Mouse (Mus musculus) splenic B cell, adult 2 months (primary cell): ENCODE results near the gene Etnk1.
A peak's percentile ranks its signal among the peaks of the same experiment; 100 is the strongest.

ENCODE experiments used
- DNase-seq: peaks from one replicate; pipeline ENCODE4 v3.0.0-alpha.2; 2011; ENCODE audit warnings: low read depth, low spot score
- H3K27me3 ChIP-seq: 2 replicates; pipeline ENCODE4 v1.6.1; 2012; ENCODE audit warnings: mild to moderate bottlenecking, low read length, moderate library complexity, mixed read lengths; ENCODE audit not compliant: control insufficient read depth, poor library complexity, insufficient read depth, severe bottlenecking
- H3K36me3 ChIP-seq: 2 replicates; pipeline ENCODE4 v1.6.1; 2012; ENCODE audit warnings: mild to moderate bottlenecking, low read length, moderate library complexity, mixed read lengths; ENCODE audit not compliant: control insufficient read depth, poor library complexity, insufficient read depth, severe bottlenecking

Gene Etnk1

GRCm38 (mm10) chr6:143197053-143197452 is 30.0 kb downstream of the Etnk1 start:
- no peaks in the 10 kb centered on the region for H3K27me3 ChIP-seq
- DNase-seq: no peak

GRCm38 (mm10) chr6:143198421-143198820 is 31.4 kb downstream of the Etnk1 start:
- peaks cover 42% of the 10 kb centered on the region for H3K36me3 ChIP-seq
- no peak for DNase-seq
- no peaks in the 10 kb centered on the region for H3K27me3 ChIP-seq

More at GRCm38 (mm10) chr6:143197053-143197452, 30.0 kb downstream of the Etnk1 start:
- peaks cover 31% of the 10 kb centered on the region for H3K36me3 ChIP-seq

- H3K27me3 ChIP-seq: no peaks in the 10 kb centered on the region
- no peak for DNase-seq
- H3K36me3 ChIP-seq: peaks cover 20% of the 10 kb centered on the region
Measured at GRCm38 (mm10) chr6:143203097-143203496, 36.1 kb downstream of the Etnk1 start.

GRCm38 (mm10) chr6:143208880-143209279 is 41.9 kb downstream of the Etnk1 start:
- Histone ChIP-seq H3K27me3 (no peaks in the 10 kb centered on the region), H3K36me3 (peaks cover 6% of the 10 kb centered on the region)
- no peak for DNase-seq

- Histone ChIP-seq H3K27me3 (no peaks in the 10 kb centered on the region), H3K36me3 (no peaks in the 10 kb centered on the region; the same call in 1 of the 2 replicates)
- DNase-seq: no peak
Measured at GRCm38 (mm10) chr6:143212766-143213165, 45.7 kb downstream of the Etnk1 start.

- Histone ChIP-seq H3K36me3 (no peaks in the 10 kb centered on the region; the same call in 1 of the 2 replicates), H3K27me3 (no peaks in the 10 kb centered on the region)
- no peak for DNase-seq
Measured at GRCm38 (mm10) chr6:143213461-143213860, 46.4 kb downstream of the Etnk1 start.

- no peaks in the 10 kb centered on the region for H3K36me3 ChIP-seq
- no peaks in the 10 kb centered on the region for H3K27me3 ChIP-seq
- no peak for DNase-seq
Measured at GRCm38 (mm10) chr6:143216221-143216620, 49.2 kb downstream of the Etnk1 start.

- Histone ChIP-seq H3K36me3 (no peaks in the 10 kb centered on the region), H3K27me3 (no peaks in the 10 kb centered on the region)
- peak; percentile 82 for DNase-seq
Measured at GRCm38 (mm10) chr6:143219347-143219746, 52.3 kb downstream of the Etnk1 start.

- peak; percentile 52 for DNase-seq
Measured at GRCm38 (mm10) chr6:143221245-143221644, 54.2 kb downstream of the Etnk1 start.

GRCm38 (mm10) chr6:143224057-143224456 is 57.0 kb downstream of the Etnk1 start:
- DNase-seq: no peak
- no peaks in the 10 kb centered on the region for H3K36me3 ChIP-seq
- H3K27me3 ChIP-seq: no peaks in the 10 kb centered on the region

More at GRCm38 (mm10) chr6:143221245-143221644, 54.2 kb downstream of the Etnk1 start:
- Histone ChIP-seq H3K36me3 (no peaks in the 10 kb centered on the region), H3K27me3 (no peaks in the 10 kb centered on the region)

GRCm38 (mm10) chr6:143224885-143225284 is 57.9 kb downstream of the Etnk1 start:
- no peaks in the 10 kb centered on the region for H3K27me3 ChIP-seq
- no peaks in the 10 kb centered on the region for H3K36me3 ChIP-seq
- no peak for DNase-seq

GRCm38 (mm10) chr6:143228696-143229095 is 61.7 kb downstream of the Etnk1 start:
- Histone ChIP-seq H3K27me3 (no peaks in the 10 kb centered on the region), H3K36me3 (no peaks in the 10 kb centered on the region)
- no peak for DNase-seq

GRCm38 (mm10) chr6:143229906-143230305 is 62.9 kb downstream of the Etnk1 start:
- Histone ChIP-seq H3K27me3 (no peaks in the 10 kb centered on the region), H3K36me3 (no peaks in the 10 kb centered on the region)
- no peak for DNase-seq

GRCm38 (mm10) chr6:143230888-143231287 is 63.9 kb downstream of the Etnk1 start:
- no peaks in the 10 kb centered on the region for H3K36me3 ChIP-seq
- peak; percentile 18 for DNase-seq
- H3K27me3 ChIP-seq: no peaks in the 10 kb centered on the region

GRCm38 (mm10) chr6:143232718-143233117 is 65.7 kb downstream of the Etnk1 start:
- no peaks in the 10 kb centered on the region for H3K36me3 ChIP-seq
- no peak for DNase-seq
- no peaks in the 10 kb centered on the region for H3K27me3 ChIP-seq

GRCm38 (mm10) chr6:143234868-143235267 is 67.8 kb downstream of the Etnk1 start:
- H3K27me3 ChIP-seq: no peaks in the 10 kb centered on the region
- no peak for DNase-seq
- H3K36me3 ChIP-seq: no peaks in the 10 kb centered on the region
